Mouse (Mus musculus) retina, embryonic 14.5 days (tissue): ENCODE measurements around the gene Trim71.
"Not testable (repeated sequence)": the region's sequence is repeated elsewhere in the genome, so short reads cannot be mapped to it uniquely, and the experiment has no call there.

Experiments used
- DNase-seq: peaks from one replicate; pipeline ENCODE4 v3.0.0-alpha.2; 2015; ENCODE audit warnings: low spot score

Trim71 gene

GRCm38 (mm10) chr9:114525891-114526290, 38.3 kb downstream of the Trim71 start:
- DNase-seq, result no peak

DNA sequence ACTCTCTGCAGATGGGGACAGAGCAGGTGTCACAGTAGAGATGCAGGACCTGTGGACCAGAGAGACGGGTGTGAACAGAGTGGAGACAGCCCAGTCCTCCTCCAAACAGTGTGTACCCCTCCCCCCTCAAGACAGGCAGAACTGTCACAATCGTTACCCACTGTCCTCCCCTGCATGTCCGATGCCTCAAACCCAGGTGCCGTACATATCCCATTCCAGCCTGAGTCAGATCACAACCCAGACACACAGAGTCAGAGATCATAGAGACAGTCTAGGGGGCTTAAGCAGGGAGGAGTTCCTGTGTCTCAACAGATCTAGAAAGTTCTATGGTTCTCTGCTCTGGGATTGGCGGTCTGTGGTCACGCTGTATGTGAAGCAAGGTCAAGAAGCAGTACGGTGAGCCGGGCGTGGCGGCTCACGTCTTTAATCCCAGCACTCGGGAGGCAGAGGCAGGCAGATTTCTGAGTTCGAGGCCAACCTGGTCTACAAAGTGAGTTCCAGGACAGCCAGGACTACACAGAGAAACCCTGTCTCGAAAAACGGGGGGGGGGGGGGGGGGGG, 39.0 kb downstream of the Trim71 start:
- DNase-seq, result no peak

DNA sequence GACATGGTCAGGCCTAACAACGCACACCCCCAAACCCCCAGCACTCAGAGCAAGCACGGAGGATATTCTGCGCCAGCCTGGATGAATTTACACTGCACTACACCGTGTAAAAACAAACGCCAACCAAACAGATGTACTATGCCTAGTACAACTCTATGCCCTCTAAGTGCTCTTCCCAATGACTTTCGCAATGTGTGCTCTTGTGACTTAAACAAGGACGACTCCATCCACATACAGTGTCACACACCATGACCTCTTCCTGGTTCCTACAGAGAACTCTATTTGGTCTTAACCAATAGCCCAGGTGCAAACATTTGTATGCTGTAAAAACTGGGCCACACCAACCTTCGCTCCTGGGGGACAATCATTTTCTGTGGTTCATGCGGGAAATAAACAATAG, 41.7 kb downstream of the Trim71 start:
- no peak for DNase-seq

DNA sequence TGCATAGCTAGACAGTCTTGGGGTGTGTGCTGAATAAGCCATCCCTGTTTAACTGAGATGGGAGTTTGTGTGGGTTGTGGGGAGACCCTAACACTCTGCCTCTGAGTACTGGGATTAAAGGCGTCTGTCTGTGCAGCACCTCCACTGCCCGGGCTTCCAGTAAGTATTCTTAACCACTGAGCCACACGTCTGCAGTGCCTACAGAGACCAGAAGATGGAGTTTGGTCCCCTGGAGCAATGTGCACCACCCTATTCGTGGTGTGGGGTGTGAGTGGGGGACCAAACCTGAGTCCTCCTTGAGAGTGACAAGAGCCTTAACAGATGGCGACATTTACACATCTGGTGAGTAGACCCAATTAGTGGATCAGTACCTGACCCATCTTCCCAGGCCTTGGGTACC, 42.1 kb downstream of the Trim71 start:
- DNase-seq, result peak; percentile 53

GRCm38 (mm10) chr9:114520529-114520928, 43.6 kb downstream of the Trim71 start:
- DNase-seq, result not testable (repeated sequence)

DNA sequence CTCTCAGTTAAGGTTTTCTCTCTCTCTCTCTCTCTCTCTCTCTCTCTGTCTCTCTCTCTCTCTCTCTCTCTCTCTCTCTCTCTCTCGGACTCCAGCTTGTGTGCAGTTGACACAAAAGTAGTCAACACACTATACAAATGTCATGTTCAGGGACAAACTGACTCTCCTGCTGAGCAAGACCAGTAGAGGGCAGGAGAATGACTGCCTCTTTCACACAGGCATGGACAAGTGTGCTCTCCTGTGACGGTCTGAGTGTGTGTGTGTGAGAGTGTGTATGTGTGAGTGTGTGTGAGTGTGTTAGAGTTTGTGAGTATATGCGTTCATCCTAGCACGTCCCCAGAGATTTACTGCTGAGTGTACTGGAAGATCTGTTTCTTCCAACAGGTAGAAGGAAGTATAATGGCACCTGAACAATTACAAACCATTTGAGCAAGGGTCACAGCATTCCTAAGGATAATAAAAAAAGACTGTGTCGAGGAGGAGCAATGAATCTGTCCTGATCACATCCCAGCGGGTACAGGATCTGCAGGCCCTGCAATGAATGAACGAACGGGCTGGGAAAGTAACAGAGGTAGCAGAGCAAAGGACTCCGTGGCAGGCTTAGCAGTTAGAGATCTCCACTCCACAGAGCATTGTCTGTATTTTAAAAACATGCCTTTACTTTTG, 45.2 kb downstream of the Trim71 start:
- no peak for DNase-seq

DNA sequence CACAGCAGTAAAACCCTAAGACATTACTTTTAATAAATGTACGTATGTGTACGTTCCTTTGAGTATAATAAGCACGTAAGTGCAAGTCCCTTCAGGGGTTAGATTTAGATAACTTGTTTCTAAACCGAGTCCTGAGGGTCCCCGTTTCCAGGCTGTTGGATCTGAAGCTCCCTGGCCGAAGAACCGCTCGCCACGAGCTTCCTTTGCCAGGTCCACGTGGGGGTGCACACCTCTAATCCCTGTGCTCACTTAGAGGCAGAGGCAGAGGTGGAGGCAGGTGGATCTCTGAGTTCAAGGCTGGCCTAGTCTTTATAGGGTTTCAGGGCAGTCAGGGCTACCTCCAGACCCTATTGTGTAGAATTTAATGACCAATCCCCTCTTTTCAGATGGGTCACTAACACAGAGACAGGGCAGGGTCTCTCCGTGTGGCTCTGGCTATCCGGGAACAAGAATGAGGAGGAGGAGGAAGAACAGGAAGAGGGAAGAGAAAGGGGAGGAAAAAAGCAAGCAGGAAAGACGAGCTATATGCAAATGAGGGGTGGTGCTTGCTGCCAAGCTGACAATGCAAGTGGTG, 46.2 kb downstream of the Trim71 start:
- DNase-seq, result no peak

- no peak for DNase-seq
These were observed 48.8 kb downstream of the Trim71 start, which contains the start of gene C130032M10Rik for GRCm38 (mm10) chr9:114515364-114515763. C130032M10Rik (plus strand) TSS chr9:114515697.

- no peak for DNase-seq
These were observed 51.3 kb downstream of the Trim71 start for GRCm38 (mm10) chr9:114512831-114513230.

DNA sequence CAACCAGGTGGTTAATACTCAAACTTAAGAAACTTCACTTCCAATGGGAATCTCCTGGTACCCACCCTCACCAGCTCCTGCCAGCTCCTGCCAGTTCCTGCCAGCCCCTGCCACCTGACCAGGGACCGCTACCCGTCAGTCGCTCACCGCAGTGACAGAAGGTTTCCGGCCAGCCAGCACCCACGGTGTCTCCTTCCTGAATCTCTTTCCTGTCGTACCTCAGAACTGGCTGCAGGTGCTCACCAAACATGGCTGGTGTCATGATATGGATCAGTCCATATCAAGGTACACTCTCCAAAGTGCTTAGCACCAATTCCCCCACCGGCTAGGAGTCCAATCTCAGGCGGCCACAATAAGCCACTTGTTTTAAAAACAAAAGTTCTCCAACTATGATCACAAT, 54.4 kb downstream of the Trim71 start:
- DNase-seq, result no peak

DNA sequence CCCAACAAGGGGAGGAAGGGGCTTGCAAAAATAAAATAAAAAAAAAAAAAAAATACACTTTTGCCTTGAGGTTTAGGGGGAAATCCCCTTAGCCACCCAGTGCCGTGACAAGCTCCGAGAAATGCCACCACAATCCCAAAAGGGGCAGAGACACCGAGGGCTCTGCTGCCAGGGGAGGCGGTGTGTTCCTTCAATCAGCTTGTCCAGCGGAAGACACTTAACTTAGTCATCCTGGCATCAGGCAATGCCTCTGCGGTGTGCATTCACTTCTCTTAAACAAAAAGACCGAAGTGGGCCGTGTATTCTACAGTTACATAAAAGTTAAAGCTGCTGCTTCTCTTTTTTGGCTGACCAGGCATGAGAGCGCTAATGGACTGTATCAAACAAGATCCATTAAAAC, 56.7 kb downstream of the Trim71 start:
- no peak for DNase-seq

- DNase-seq, result no peak
These were observed 57.6 kb downstream of the Trim71 start for GRCm38 (mm10) chr9:114506564-114506963.

- DNase-seq, result no peak
These were observed 59.4 kb downstream of the Trim71 start, which contains the start of gene Ccr4 for GRCm38 (mm10) chr9:114504816-114505215. Ccr4 (minus strand) TSS chr9:114504916.

DNA sequence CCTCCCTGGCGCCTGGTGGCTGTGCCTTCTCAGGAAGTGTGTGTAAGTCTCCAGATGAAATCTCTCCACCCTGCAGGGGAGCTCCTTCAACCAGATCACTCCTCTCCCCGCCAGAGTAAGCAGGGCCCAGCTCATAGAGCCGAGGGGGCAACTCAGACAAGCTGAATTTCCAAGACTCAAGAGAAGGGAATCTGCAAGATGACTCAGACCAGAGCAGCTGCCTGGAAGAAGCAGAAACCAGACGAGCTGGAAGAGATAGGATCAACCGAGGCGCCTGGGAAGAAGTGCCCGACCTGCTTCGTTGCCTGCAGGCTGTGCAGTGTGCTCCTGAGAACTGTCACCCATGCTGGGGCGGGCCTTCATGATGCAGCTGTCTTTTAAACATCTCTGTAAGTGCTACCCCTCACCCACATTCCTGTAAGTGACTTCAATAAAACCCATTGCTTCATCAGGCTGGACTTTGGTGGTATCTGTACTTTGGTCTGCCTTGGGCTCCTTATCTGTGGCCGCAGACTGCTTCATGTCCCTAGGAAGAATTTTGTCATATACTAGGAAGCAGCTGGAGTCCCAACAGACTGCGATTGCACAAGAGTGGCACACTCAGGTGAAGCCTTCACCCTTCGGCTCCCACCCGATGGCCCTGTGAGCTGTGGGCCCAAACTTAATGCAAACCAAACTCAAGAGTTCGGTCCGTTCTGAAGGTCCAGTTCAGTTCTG, 61.3 kb downstream of the Trim71 start:
- no peak for DNase-seq

- no peak for DNase-seq
These were observed 62.3 kb downstream of the Trim71 start for GRCm38 (mm10) chr9:114501913-114502312.

GRCm38 (mm10) chr9:114501111-114501510, 63.1 kb downstream of the Trim71 start:
- no peak for DNase-seq

- DNase-seq, result peak; percentile 88
These were observed 64.2 kb downstream of the Trim71 start for GRCm38 (mm10) chr9:114499783-114500515.

- peak; percentile 95 for DNase-seq
These were observed 66.0 kb downstream of the Trim71 start for GRCm38 (mm10) chr9:114498218-114498617.

DNA sequence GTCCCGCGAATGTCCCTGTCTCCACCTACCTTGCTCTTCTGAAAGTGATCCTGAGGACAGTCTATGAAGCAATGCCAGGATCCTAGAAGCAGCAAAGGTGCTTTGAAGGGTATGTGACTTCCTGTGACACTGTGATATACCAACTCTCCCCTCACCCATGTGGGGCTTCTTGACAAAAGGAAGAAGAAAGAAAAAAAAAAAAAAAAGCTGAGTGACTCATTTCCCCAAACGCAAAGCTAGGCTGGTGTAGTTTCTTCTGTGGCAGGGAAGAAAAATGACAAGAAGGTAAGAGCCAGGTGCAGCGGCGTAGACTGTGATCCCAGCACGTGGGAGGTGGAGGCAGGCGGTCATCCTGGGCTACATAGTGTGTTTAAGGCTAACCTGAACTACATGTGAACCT, 67.7 kb downstream of the Trim71 start:
- DNase-seq, result no peak

- DNase-seq, result no peak
These were observed 76.5 kb downstream of the Trim71 start for GRCm38 (mm10) chr9:114487481-114488258.

GRCm38 (mm10) chr9:114486808-114487207, 77.4 kb downstream of the Trim71 start:
- no peak for DNase-seq
